Mouse (Mus musculus) midbrain, embryonic 11.5 days (tissue): ENCODE data around the gene Nfat5. TPM values are rescaled to one million over a fixed set of nuclear protein-coding genes. Genes with fewer than 3 reads are reported as not detected.
A peak's percentile ranks its signal among the peaks of the same experiment; 100 is the strongest.

Experiments used
- ATAC-seq: fragments of 200-750 bp; cut with Nextera tagmentation; 2 replicates; pipeline ENCODE4 v1.8.0; 2017; ENCODE audit warnings: moderate TSS enrichment, moderate library complexity; ENCODE audit not compliant: low FRiP score
- DNase-seq: peaks from one replicate; pipeline ENCODE4 v3.0.0; 2015; ENCODE audit warnings: low spot score; ENCODE audit errors: missing footprints
- H3K27ac ChIP-seq: fragments of 300-500 bp; sonication (generic); 2 replicates; pipeline ENCODE4 v1.5.1; 2014; ENCODE audit warnings: low read depth, low read length
- H3K27me3 ChIP-seq: fragments of 300-500 bp; sonication (generic); 2 replicates; pipeline ENCODE4 v1.6.1; 2014; ENCODE audit warnings: mild to moderate bottlenecking, low read length, moderate library complexity, mixed read lengths; ENCODE audit not compliant: control insufficient read depth, insufficient read depth
- H3K36me3 ChIP-seq: fragments of 300-500 bp; sonication (generic); 2 replicates; pipeline ENCODE4 v1.6.1; 2014; ENCODE audit warnings: mild to moderate bottlenecking, low read length, moderate library complexity, mixed read lengths; ENCODE audit not compliant: control insufficient read depth, insufficient read depth
- H3K4me1 ChIP-seq: fragments of 300-500 bp; sonication (generic); 2 replicates; pipeline ENCODE4 v1.6.1; 2014; ENCODE audit warnings: low read length; ENCODE audit not compliant: control insufficient read depth, insufficient read depth
- H3K4me2 ChIP-seq: fragments of 300-500 bp; sonication (generic); 2 replicates; pipeline ENCODE4 v1.6.1; 2014; ENCODE audit warnings: mild to moderate bottlenecking, moderate library complexity
- H3K4me3 ChIP-seq: fragments of 300-500 bp; sonication (generic); 2 replicates; pipeline ENCODE4 v1.5.1; 2014; ENCODE audit warnings: low read depth, low read length
- H3K9ac ChIP-seq: fragments of 300-500 bp; sonication (generic); 2 replicates; pipeline ENCODE4 v1.6.1; 2014; ENCODE audit warnings: low read length
- H3K9me3 ChIP-seq: fragments of 300-500 bp; sonication (generic); 2 replicates; pipeline ENCODE4 v1.6.1; 2016; ENCODE audit warnings: low read length; ENCODE audit not compliant: control insufficient read depth
- WGBS: fragments of 180-500 bp; shearing (Covaris S2); extraction: QIAGEN DNeasy Blood & Tissue Kit; methylation state at CpG from one replicate; pipeline ENCODE4 v1.1.7; 2014; 5-methylcytosine and 5-hydroxymethylcytosine counted together
- polyA plus RNA-seq: library from polyadenylated mRNA; unstranded; fragments of >200 nt; fragmentation: Nextera tagmentation; extraction: Ambion mirVana; gene quantifications from 2 replicates; pipeline ENCODE4 v1.2.1, GENCODE M21; 2014

Gene Nfat5
- polyA plus RNA-seq: 6.5 and 7.6 TPM in 2 replicates

DNA sequence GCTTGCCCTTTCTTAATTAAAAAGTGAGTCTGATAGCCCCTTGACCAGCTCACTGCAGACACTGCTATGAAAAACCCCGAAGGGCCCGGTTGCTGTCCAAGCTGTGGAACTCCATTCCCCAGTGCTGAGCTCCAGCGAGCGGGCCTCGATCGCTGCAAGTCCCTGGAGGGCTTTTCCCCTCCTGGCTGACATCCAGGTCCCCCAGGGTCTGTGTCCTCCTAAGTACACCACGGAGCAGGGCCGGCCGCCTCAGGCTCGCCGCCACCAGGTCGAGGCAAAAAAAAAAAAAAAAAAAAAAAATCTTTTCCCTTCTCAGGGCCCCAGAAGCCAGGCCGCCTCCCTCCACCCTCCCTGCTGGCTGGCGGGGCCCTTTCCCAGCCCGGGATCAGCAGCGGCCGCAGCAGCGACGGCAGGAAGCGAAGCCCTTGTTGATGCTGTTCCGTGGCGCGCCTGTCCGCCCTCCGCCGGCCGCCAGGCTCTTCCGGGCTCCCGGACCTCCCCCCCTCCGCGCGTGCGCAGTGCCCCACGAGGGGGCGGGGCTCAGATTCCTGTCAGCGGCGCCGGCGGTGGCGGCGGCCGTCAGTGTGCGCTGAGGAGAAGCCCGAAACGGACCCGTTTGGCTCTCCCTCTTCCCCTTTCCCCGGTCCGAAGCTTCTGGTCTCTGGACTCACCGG, at the start of gene Nfat5:
Gene Nfat5 (plus strand): TSS at position 543 of the 674 bp plus-strand sequence.
- ATAC-seq (peak; percentile 93), DNase-seq (peak; percentile 100)
- H3K4me2 ChIP-seq: peak within 1 kb of the TSS; percentile 67
- WGBS: under 1% methylated on average over 42 of the region's 49 CpGs
- peak within 1 kb of the TSS; percentile 91 for H3K9ac ChIP-seq
- H3K27ac ChIP-seq: peak within 1 kb of the TSS; percentile 91
- no peaks in the 10 kb centered on the region for H3K9me3 ChIP-seq
- H3K4me3 ChIP-seq: peak within 1 kb of the TSS; percentile 98
- no peaks in the 10 kb centered on the region for H3K36me3 ChIP-seq
- 0 out of 2 replicates have a peak, but pooled peaks cover 3% of the 10 kb centered on the region for H3K4me1 ChIP-seq
- no peaks in the 10 kb centered on the region for H3K27me3 ChIP-seq

DNA sequence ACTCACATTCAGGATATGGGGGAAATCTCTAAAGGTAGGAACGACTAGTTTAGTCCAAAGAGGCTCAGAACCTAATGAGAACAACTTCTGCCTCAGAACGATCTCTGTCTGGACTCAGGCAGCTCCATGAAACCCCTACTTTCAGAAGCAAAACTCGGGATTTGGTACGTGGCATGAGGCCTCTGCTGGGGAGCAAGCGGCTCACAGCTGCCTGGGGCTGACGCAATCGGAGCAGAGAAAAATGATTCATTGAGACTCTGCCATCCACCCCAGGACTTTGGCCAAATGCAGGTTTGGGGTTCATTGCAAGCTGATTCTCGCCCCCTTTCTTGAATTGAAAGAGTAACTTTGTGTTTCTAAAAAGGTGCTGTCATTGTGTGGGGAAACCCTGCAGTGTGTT, 49.1 kb upstream of the Nfat5 start:
- Histone ChIP-seq H3K36me3 (no peaks in the 10 kb centered on the region), H3K27ac (no peak overlapping the region), H3K4me3 (no peak overlapping the region), H3K4me1 (no peaks in the 10 kb centered on the region), H3K9me3 (no peaks in the 10 kb centered on the region), H3K4me2 (no peak overlapping the region), H3K9ac (no peak overlapping the region), H3K27me3 (no peaks in the 10 kb centered on the region)
- ATAC-seq (no peak), DNase-seq (no peak)
- WGBS: 82% methylated on average over 8 of the region's 8 CpGs

DNA sequence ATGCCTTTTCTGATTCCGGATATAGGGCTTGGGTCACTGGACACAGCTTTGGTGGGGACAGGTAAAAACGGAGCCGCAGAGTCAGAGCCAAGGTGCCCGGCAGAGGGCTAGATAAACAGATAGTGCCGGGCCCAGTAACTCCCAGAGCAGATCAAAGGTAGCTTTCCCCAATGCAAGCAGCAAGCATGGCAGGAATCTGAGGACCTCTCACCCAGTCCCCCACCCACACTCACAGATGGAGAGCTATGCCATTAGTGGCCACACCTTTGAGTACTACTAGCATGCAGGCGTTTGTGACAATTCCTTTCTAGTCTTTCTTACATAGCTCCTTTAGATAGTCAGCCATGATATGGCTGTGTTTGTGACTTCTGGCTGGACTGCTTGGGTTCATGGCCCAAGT, 44.8 kb upstream of the Nfat5 start:
- H3K9ac ChIP-seq: no peak overlapping the region
- no peaks in the 10 kb centered on the region for H3K9me3 ChIP-seq
- H3K4me3 ChIP-seq: no peak overlapping the region
- ATAC-seq (no peak), DNase-seq (no peak)
- H3K4me2 ChIP-seq: no peak overlapping the region
- H3K36me3 ChIP-seq: no peaks in the 10 kb centered on the region
- H3K4me1 ChIP-seq: no peaks in the 10 kb centered on the region
- H3K27ac ChIP-seq: no peak overlapping the region
- 82% methylated on average over 6 of the region's 6 CpGs for WGBS
- H3K27me3 ChIP-seq: no peaks in the 10 kb centered on the region

DNA sequence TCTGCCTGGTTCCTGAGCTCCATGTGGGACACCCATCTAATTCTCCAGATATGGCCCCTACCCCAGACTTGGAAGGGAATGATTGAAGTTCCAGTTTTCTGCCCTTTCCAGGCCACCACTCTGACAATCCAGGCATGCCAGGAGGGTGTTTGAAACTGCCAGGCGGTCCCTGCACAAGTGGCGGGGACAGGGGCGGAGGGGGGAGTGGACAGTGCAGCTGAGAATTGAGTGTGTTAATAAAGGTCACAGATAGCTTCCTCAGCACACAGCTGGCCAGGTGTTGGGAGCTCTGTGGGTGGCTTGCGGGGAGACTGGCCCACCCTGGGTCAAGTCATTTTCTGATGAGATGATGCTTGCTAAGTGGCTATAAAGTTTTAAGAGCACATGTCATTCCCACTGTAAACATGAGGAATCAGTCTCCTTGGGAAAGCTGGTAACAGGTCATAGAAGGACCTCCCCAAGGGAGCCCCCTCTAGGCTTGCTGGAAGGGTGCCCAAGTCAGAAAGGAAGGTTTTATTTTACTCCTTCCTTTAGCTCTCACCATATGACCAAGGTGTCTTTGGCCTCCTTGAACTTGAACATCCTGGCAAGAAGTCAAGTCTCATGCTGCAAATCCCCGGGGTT, 41.7 kb upstream of the Nfat5 start:
- Histone ChIP-seq H3K27me3 (no peaks in the 10 kb centered on the region), H3K4me3 (no peak overlapping the region), H3K27ac (no peak overlapping the region), H3K4me2 (no peak overlapping the region), H3K4me1 (no peaks in the 10 kb centered on the region), H3K36me3 (no peaks in the 10 kb centered on the region), H3K9me3 (no peaks in the 10 kb centered on the region), H3K9ac (no peak overlapping the region)
- ATAC-seq (no peak), DNase-seq (no peak)
- 87% methylated on average over 5 of the region's 5 CpGs for WGBS

DNA sequence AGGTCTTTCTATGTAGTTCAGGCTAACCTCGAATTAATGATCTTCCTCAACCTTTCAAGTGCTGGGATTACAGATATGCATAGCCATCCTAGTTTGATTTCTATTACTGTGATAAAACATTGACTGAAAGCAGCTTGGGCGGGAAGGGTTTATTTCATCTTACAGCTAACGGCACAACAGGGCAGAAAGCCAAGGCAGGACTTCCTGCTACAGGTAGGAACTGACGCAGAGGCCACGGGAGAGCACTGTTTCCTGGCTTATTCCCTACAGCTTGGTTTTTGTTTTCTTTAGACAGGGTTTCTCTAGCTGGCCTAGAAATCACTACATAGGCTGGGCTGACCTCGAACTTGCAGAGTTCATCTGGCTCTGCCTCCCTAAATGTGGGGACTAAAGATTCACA, 40.1 kb upstream of the Nfat5 start:
- Histone ChIP-seq H3K27me3 (no peaks in the 10 kb centered on the region), H3K36me3 (no peaks in the 10 kb centered on the region), H3K9ac (no peak overlapping the region), H3K27ac (no peak overlapping the region), H3K9me3 (no peaks in the 10 kb centered on the region), H3K4me3 (no peak overlapping the region), H3K4me1 (no peaks in the 10 kb centered on the region), H3K4me2 (no peak overlapping the region)
- no peak for ATAC-seq
- 83% methylated on average over 6 of the region's 6 CpGs for WGBS
- DNase-seq: no peak

DNA sequence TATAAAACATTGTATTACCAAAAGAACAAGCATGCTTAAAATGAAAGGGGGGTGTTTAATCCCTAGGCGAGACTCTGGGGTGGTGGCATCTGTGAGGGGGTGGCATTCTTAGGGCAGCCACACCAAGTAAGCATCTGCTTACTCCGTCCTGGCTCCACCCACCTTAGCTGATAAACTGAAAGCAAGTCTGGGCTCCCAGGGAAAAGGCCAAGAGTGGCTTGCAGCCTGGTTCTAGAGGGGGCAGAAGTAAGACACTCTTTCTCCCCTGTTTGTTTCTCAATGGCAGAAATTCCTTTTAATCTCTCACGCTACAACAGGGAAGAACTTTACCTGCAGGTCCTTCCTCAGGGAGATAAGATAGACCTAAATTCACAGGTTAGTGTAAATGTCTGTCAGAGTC, 38.9 kb upstream of the Nfat5 start:
- H3K4me3 ChIP-seq: no peak overlapping the region
- H3K36me3 ChIP-seq: no peaks in the 10 kb centered on the region
- H3K4me2 ChIP-seq: no peak overlapping the region
- ATAC-seq (no peak), DNase-seq (no peak)
- no peaks in the 10 kb centered on the region for H3K9me3 ChIP-seq
- H3K27me3 ChIP-seq: no peaks in the 10 kb centered on the region
- no peaks in the 10 kb centered on the region for H3K4me1 ChIP-seq
- 69% methylated on average over 3 of the region's 3 CpGs for WGBS
- H3K27ac ChIP-seq: no peak overlapping the region
- H3K9ac ChIP-seq: no peak overlapping the region

DNA sequence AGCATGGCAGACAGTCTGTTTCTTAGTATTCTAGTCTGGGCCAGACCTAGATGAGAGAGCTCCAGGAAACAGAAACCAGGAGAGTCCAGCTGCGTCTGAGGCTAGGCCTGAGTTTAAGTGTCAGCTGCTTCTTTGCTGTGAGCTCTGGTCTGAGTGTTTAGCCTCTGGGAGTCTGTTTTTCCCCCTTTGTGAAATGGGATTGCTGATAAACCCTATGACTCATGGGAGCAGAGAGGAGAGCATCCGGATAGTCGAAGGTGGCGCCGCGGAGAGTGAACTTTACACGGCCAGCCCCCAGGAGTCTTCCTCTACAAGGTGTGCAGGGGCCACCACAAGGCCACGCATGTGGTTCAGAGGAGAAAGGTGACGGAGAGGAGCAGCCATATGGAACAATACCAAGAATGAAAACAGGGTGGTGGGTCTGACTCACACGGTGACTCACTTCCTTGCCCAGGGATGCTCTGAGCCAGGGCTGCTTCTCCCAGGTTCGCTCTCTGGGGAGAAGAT, 38.3 kb upstream of the Nfat5 start:
- Histone ChIP-seq H3K27me3 (no peaks in the 10 kb centered on the region), H3K4me2 (no peak overlapping the region), H3K9ac (no peak overlapping the region), H3K4me1 (no peaks in the 10 kb centered on the region), H3K27ac (no peak overlapping the region), H3K4me3 (no peak overlapping the region), H3K9me3 (no peaks in the 10 kb centered on the region), H3K36me3 (no peaks in the 10 kb centered on the region)
- no peak for ATAC-seq
- no peak for DNase-seq
- WGBS: 85% methylated on average over 11 of the region's 11 CpGs

DNA sequence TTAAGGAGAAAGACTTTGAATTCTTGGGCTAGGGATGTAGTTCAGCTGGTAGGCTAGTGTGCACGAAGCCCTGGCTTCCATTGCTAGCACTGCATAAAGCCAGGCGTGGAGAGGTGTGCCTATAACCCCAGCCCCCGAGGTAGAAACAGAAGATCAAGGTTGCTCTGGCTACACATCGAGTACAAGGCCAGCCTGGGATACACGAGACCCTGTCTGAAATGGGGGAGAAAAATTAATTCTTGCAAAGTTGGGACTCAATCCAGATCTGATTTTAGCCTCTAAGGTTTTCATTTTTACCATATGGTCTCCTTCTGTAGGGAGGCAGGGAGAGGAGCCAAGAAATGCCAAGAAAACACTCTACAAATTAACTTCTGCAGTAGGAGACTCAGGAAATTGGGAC, 36.0 kb upstream of the Nfat5 start:
- no peaks in the 10 kb centered on the region for H3K4me1 ChIP-seq
- H3K27ac ChIP-seq: no peak overlapping the region
- no peak overlapping the region for H3K9ac ChIP-seq
- no peaks in the 10 kb centered on the region for H3K27me3 ChIP-seq
- no peak overlapping the region for H3K4me2 ChIP-seq
- no peak overlapping the region for H3K4me3 ChIP-seq
- ATAC-seq (no peak), DNase-seq (no peak)
- no peaks in the 10 kb centered on the region for H3K36me3 ChIP-seq
- 76% methylated on average over 5 of the region's 5 CpGs for WGBS
- H3K9me3 ChIP-seq: no peaks in the 10 kb centered on the region

DNA sequence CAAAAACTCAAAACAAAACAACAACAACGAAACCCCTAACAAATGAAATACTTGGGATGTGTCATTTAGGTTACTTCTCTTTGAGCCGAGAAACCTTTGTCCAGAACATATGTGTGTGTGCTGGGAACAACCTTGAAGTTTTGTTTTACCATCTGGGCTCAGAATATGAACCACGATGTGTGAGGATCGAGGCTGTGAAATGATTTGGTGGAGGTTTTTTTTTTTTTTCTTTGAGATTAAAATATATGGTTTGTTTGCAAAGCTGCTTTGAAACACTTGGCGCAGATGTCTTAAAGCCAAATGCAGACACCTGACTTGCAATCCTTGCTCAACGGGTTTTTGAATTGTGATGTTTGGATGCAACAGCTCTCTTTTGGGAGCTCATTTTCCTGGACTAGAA, 33.1 kb upstream of the Nfat5 start:
- Histone ChIP-seq H3K9ac (no peak overlapping the region), H3K4me1 (no peaks in the 10 kb centered on the region), H3K9me3 (no peaks in the 10 kb centered on the region; the same call in 1 of the 2 replicates), H3K27me3 (no peaks in the 10 kb centered on the region), H3K36me3 (no peaks in the 10 kb centered on the region), H3K27ac (no peak overlapping the region), H3K4me2 (no peak overlapping the region), H3K4me3 (no peak overlapping the region)
- WGBS: 91% methylated on average over 6 of the region's 6 CpGs
- DNase-seq: no peak
- no peak for ATAC-seq
